Mouse (Mus musculus): ENCODE data around the gene Phactr1.

DNA sequence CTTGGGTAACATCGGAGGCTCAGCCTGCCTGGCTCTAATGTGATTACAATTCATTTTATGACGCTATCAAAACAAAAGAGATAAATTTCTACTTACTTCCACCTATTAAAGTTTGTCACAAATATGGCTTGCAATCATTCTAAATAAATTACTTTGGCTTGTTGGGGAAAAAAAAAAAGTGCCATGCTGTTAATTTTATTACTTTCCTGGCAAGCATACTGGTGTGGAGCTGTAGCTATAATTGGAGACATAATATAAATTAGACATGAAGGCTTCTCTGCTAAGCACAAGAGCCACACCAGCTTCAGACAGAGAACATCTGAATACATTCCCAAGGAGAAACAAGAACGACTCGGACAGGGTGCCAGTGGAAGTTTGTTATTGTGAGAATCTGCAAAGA, 315.8 kb downstream of the Phactr1 start:
- TF ChIP-seq GATA1 (IDR thresholded peaks at IDR 0.05; ENCODE audit: low read length) (no peak), TAL1 (IDR thresholded peaks at IDR 0.05; ENCODE audit: low read length) (no peak)

Data from erythroblast, embryonic 14.5 days (primary cell).